Mouse (Mus musculus): ENCODE measurements around the gene Ephb2.

GRCm38 (mm10) chr4:136697325-136697724, 138.5 kb downstream of the Ephb2 start:
- TF ChIP-seq CTCF (IDR thresholded peaks at IDR 0.05; ENCODE audit: low read depth, low read length) (no peak), POLR2A (IDR thresholded peaks at IDR 0.05; ENCODE audit: insufficient read depth, low read length) (no peak)
